Mouse (Mus musculus) cerebellum, adult 2 months (tissue): ENCODE measurements at regions not wholly inside any gene's neighbourhood (a gene's known extent, or its start where the extent isn't known, plus 50 kb on each side); places are given as distances from the start of the nearest gene placed in this dataset.

Source experiments
- DNase-seq, 2 experiments: peaks; one replicate each; pipeline ENCODE4 v3.0.0; 2021
- H3K27ac ChIP-seq: fragments of 200-500 bp; 2 replicates; pipeline ENCODE4 v1.5.1; 2012; ENCODE audit warnings: low read length, control low read depth, inconsistent platforms; ENCODE audit not compliant: insufficient read depth
- H3K27me3 ChIP-seq: fragments of 200-500 bp; 2 replicates; pipeline ENCODE4 v1.6.1; 2012; ENCODE audit warnings: inconsistent platforms, mild to moderate bottlenecking, low read length, moderate library complexity; ENCODE audit not compliant: control insufficient read depth, insufficient read depth
- H3K4me1 ChIP-seq: fragments of 200-500 bp; 2 replicates; pipeline ENCODE4 v1.6.1; 2011; ENCODE audit warnings: low read length; ENCODE audit not compliant: control insufficient read depth, insufficient read depth
- H3K4me3 ChIP-seq: fragments of 200-500 bp; replicated peaks from 2 replicates; pipeline ENCODE3; 2011; ENCODE audit warnings: mild to moderate bottlenecking, low read depth, low read length, control low read depth; ENCODE audit not compliant: insufficient read depth
- CTCF ChIP-seq: fragments of 200-500 bp; IDR thresholded peaks from 2 replicates; pipeline ENCODE4 v1.5.1; 2011; ENCODE audit warnings: low read depth, mild to moderate bottlenecking, control low read depth, low read length, moderate library complexity, borderline replicate concordance; ENCODE audit not compliant: insufficient read depth
- POLR2A ChIP-seq: fragments of 200-500 bp; IDR thresholded peaks from 2 replicates; pipeline ENCODE4 v1.6.1; 2011; ENCODE audit warnings: low read length, control low read depth, borderline replicate concordance; ENCODE audit not compliant: insufficient read depth
- WGBS: fragments of 180-500 bp; shearing (Covaris S2); methylation state at CpG from one replicate; pipeline ENCODE4 v1.1.7; 2018; 5-methylcytosine and 5-hydroxymethylcytosine counted together

GRCm38 (mm10) chr1:166942201-166942600, 59.0 kb upstream of the Fam78b start:
- TF ChIP-seq CTCF (no peak), POLR2A (no peak)
- no peak overlapping the region for H3K27ac ChIP-seq
- H3K27me3 ChIP-seq, result no peaks in the 10 kb centered on the region
- no peak for DNase-seq
- 84% methylated on average over 1 of the region's 1 CpGs for WGBS
- no peak overlapping the region for H3K4me3 ChIP-seq
- no peaks in the 10 kb centered on the region for H3K4me1 ChIP-seq

GRCm38 (mm10) chr1:166944540-166944939, 56.7 kb upstream of the Fam78b start:
- WGBS, result 85% methylated on average over 7 of the region's 7 CpGs

GRCm38 (mm10) chr1:166947844-166948702, 53.1 kb upstream of the Fam78b start:
- no peak for DNase-seq
- Histone ChIP-seq H3K27ac (no peak overlapping the region), H3K27me3 (no peaks in the 10 kb centered on the region), H3K4me3 (no peak overlapping the region), H3K4me1 (no peaks in the 10 kb centered on the region)
- 67% methylated on average over 15 of the region's 15 CpGs for WGBS
- TF ChIP-seq CTCF, result no peak
- TF ChIP-seq POLR2A, result no peak

More at GRCm38 (mm10) chr1:166944540-166944939, 56.7 kb upstream of the Fam78b start:
- no peak overlapping the region for H3K27ac ChIP-seq
- no peaks in the 10 kb centered on the region for H3K27me3 ChIP-seq
- no peak overlapping the region for H3K4me3 ChIP-seq
- no peak for TF ChIP-seq POLR2A
- no peak for TF ChIP-seq CTCF
- DNase-seq, result no peak
- no peaks in the 10 kb centered on the region for H3K4me1 ChIP-seq
